Mouse (Mus musculus) thymus, adult 2 months (tissue): Measurements from ENCODE around the gene Gon7.

ENCODE experiments used
- CTCF ChIP-seq: fragments of 200-500 bp; IDR thresholded peaks from 2 replicates; pipeline ENCODE4 v1.5.1; 2012; ENCODE audit warnings: mild to moderate bottlenecking, control low read depth, low read length, moderate library complexity, borderline replicate concordance; ENCODE audit not compliant: control insufficient read depth, poor library complexity, insufficient read depth; ENCODE audit errors: extremely low read depth
- POLR2A ChIP-seq: fragments of 200-500 bp; IDR thresholded peaks from 2 replicates; pipeline ENCODE4 v1.6.1; 2012; ENCODE audit warnings: mild to moderate bottlenecking, low read length, control low read depth, moderate library complexity; ENCODE audit not compliant: control insufficient read depth, poor library complexity, insufficient read depth; ENCODE audit errors: extremely low read depth

DNA sequence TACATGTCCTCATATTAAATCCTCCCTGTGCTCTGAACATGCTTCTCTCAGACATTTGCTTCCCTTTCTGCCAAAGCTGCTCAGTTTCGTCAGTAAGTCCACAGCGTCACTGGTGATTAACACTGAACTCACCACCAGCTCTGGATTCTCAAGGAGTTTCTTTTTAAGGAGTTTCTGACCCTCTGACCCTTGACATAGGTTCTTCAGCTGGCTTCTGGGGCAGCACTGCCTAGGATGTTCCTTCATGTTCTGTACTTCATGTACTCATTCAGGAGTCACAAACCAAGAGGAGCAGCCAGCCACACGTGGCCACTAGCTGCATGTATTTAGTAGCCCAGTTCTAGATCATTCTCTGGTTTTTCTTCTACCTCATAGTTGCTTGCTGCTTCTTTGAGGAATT is 9.3 kb downstream of the Gon7 start:
- TF ChIP-seq POLR2A (no peak), CTCF (no peak)
